ENCODE assay signal across 19 mouse cellular contexts in genomic region chr7:16254195-16254594, GRCm38 (mm10). TPM values are rescaled to one million over a fixed set of nuclear protein-coding genes. Genes with fewer than 3 reads are reported as not detected.
DNase-seq lines count a peak whose midpoint lies in the region; ATAC-seq and TF ChIP-seq lines count a peak whose summit lies in the region.
"Had no signal": no experiment of that assay in that cellular context is flagged by ENCODE, and none has a peak within 500 bp of the region (broad histone marks: within the 10 kb centered on the region; RNA-seq: fewer than 3 reads in every experiment).

No protein-coding gene starts in this region.

- peaks cover 68% of the 10 kb centered on the region for H3K4me1 ChIP-seq in megakaryocyte, embryonic 14.5 days
- no peaks in the 10 kb centered on the region for H3K4me1 ChIP-seq in small intestine, adult 2 months (ENCODE audit: control insufficient read depth, insufficient read depth, insufficient read length, low read length)
- H3K4me1 ChIP-seq: forebrain, embryonic 13.5 days; hindbrain, embryonic 10.5 days had no signal

- WGBS in small intestine, adult 2 months, result 47% methylated on average over 4 of the region's 4 CpGs

- peak overlapping the region; percentile 63 for H3K27ac ChIP-seq in small intestine, adult 2 months (ENCODE audit: insufficient read depth, low read depth, low read length)
- H3K27ac ChIP-seq: forebrain, embryonic 13.5 days; hindbrain, embryonic 10.5 days; liver, embryonic 13.5 days had no signal

- TF ChIP-seq POLR2A in small intestine, adult 2 months (IDR thresholded peaks at IDR 0.05; ENCODE audit: low read depth, low read length), result no peak

- H3K4me3 ChIP-seq in megakaryocyte, embryonic 14.5 days (replicated peaks), result peak overlapping the region; percentile 76
- H3K4me3 ChIP-seq in small intestine, adult 2 months (ENCODE audit: low read depth, low read length), result no peak overlapping the region
- H3K4me3 ChIP-seq: forebrain, embryonic 13.5 days; hindbrain, embryonic 10.5 days; liver, embryonic 13.5 days had no signal

- no peaks in the 10 kb centered on the region for H3K9me3 ChIP-seq in megakaryocyte, embryonic 14.5 days
- H3K9me3 ChIP-seq: forebrain, embryonic 13.5 days; hindbrain, embryonic 10.5 days; liver, embryonic 13.5 days had no signal

- peak; percentile 45 for DNase-seq in adrenal gland, postnatal 14 days
- DNase-seq in adrenal gland, postnatal 25 days, result no peak
- DNase-seq in adipocyte (ENCODE audit: low spot score), result no peak
- no peak for DNase-seq in gastrocnemius, adult 18-20 months (ENCODE audit: low spot score)
- DNase-seq: cerebellum, adult 9-10 months; embryo, embryonic 11 days; kidney, adult 8-10 months; kidney, postnatal 25 days; liver, embryonic 13.5 days; thymus, postnatal 14 days had no signal

- no peak for TF ChIP-seq CTCF in small intestine, adult 2 months (IDR thresholded peaks at IDR 0.05; ENCODE audit: extremely low read depth, insufficient read length, insufficient replicate concordance, low read depth, low read length)

- no peak; the same call in 1 of the 2 replicates for ATAC-seq in megakaryocyte, adult 5-6 weeks (ENCODE audit: poor library complexity, severe bottlenecking)
- ATAC-seq in granulocyte monocyte progenitor cell, adult 5-6 weeks (replicated peaks; ENCODE audit: poor library complexity, severe bottlenecking), result peak; percentile 11; the same call in 1 of the 2 replicates
- ATAC-seq: forebrain, embryonic 13.5 days; lung, postnatal 0 days had no signal

- H3K27me3 ChIP-seq in megakaryocyte, embryonic 14.5 days (replicated peaks), result no peaks in the 10 kb centered on the region
- no peaks in the 10 kb centered on the region for H3K27me3 ChIP-seq in small intestine, adult 2 months (ENCODE audit: control insufficient read depth, insufficient read depth, low read length)
- H3K27me3 ChIP-seq: forebrain, embryonic 13.5 days; liver, embryonic 13.5 days had no signal

- no peaks in the 10 kb centered on the region for H3K36me3 ChIP-seq in megakaryocyte, embryonic 14.5 days (replicated peaks; ENCODE audit: low read length)
- no peaks in the 10 kb centered on the region for H3K36me3 ChIP-seq in small intestine, adult 2 months (ENCODE audit: control insufficient read depth, insufficient read depth, low read length)
- H3K36me3 ChIP-seq: hindbrain, embryonic 10.5 days; liver, embryonic 13.5 days had no signal

RNA-seq across cellular contexts. Expression of gene C5ar1, which starts 5.1 kb away (rescaled TPM):
- total RNA-seq in adrenal gland, postnatal 14 days (2021), result 3.3 and 5.5 TPM in 2 replicates
- 2.0 and 3.2 TPM in 2 replicates for total RNA-seq in adrenal gland, postnatal 25 days (2021)
- 2.0 and 6.6 TPM in 2 replicates for polyA plus RNA-seq in megakaryocyte, embryonic 14.5 days (2012; ENCODE audit: insufficient read depth, low replicate concordance)
- total RNA-seq in megakaryocyte, adult 5-6 weeks (2015), result 49.8 TPM in 2 replicates
- total RNA-seq in megakaryocyte, adult 5-6 weeks (2017), result 13.6 and 22.2 TPM in 2 replicates
- 0.21 TPM in 1 of 2 replicates, not detected in the other for total RNA-seq in granulocyte monocyte progenitor cell, adult 5-6 weeks (2014; fragmentation: Nextera tagmentation)
- total RNA-seq in granulocyte monocyte progenitor cell, adult 5-6 weeks (2017), result 0.67 and 1.1 TPM in 2 replicates
- 5.4 and 5.7 TPM in 2 replicates for polyA plus RNA-seq in small intestine, adult 2 months (2012; rRNA removed)
- total RNA-seq in gastrocnemius, adult 18-20 months (2021), result 1 to 10 TPM; 1.5 to 2.3 TPM
- total RNA-seq: ES-E14 had no signal

RNA-seq across cellular contexts. Expression of gene C5ar2, which starts 10.2 kb away (rescaled TPM):
- total RNA-seq in adrenal gland, postnatal 14 days (2021), result 0.37 and 0.75 TPM in 2 replicates
- 0.24 TPM in 1 of 2 replicates, not detected in the other for total RNA-seq in adrenal gland, postnatal 25 days (2021)
- polyA plus RNA-seq in megakaryocyte, embryonic 14.5 days (2012; ENCODE audit: insufficient read depth, low replicate concordance), result 0.04 TPM in 1 of 2 replicates, not detected in the other
- 5.7 and 7.4 TPM in 2 replicates for total RNA-seq in megakaryocyte, adult 5-6 weeks (2015)
- 6.9 and 10.7 TPM in 2 replicates for total RNA-seq in megakaryocyte, adult 5-6 weeks (2017)
- 0.15 TPM in 1 of 2 replicates, not detected in the other for total RNA-seq in granulocyte monocyte progenitor cell, adult 5-6 weeks (2014; fragmentation: Nextera tagmentation)
- 0.13 and 0.93 TPM in 2 replicates for total RNA-seq in granulocyte monocyte progenitor cell, adult 5-6 weeks (2017)
- 0.32 and 0.34 TPM in 2 replicates for polyA plus RNA-seq in small intestine, adult 2 months (2012; rRNA removed)
- total RNA-seq in gastrocnemius, adult 18-20 months (2021), result under 1 TPM; 0.25 to 0.26 TPM
- polyA plus RNA-seq: hindbrain, embryonic 10.5 days; neural tube, embryonic 11.5 days had no signal

RNA-seq across cellular contexts. Expression of gene Inafm1, which starts 19.2 kb away (rescaled TPM):
- total RNA-seq in adrenal gland, postnatal 14 days (2021), result 16.6 and 21.1 TPM in 2 replicates
- total RNA-seq in adrenal gland, postnatal 25 days (2021), result 15.6 and 26.0 TPM in 2 replicates
- polyA plus RNA-seq in megakaryocyte, embryonic 14.5 days (2012; ENCODE audit: insufficient read depth, low replicate concordance), result 53.8 and 168 TPM in 2 replicates
- total RNA-seq in megakaryocyte, adult 5-6 weeks (2015), result 7.3 and 8.7 TPM in 2 replicates
- 3.7 and 5.4 TPM in 2 replicates for total RNA-seq in megakaryocyte, adult 5-6 weeks (2017)
- 13.6 and 14.6 TPM in 2 replicates for total RNA-seq in granulocyte monocyte progenitor cell, adult 5-6 weeks (2014; fragmentation: Nextera tagmentation)
- 3.2 and 3.3 TPM in 2 replicates for total RNA-seq in granulocyte monocyte progenitor cell, adult 5-6 weeks (2017)
- 61.0 and 121 TPM in 2 replicates for polyA plus RNA-seq in small intestine, adult 2 months (2012; rRNA removed)
- 10 to 100 TPM; 14.2 to 14.3 TPM for total RNA-seq in gastrocnemius, adult 18-20 months (2021)

RNA-seq across cellular contexts. Expression of gene Dhx34, which starts 32.4 kb away (rescaled TPM):
- total RNA-seq in adrenal gland, postnatal 14 days (2021), result 12.3 and 13.7 TPM in 2 replicates
- 14.1 and 20.3 TPM in 2 replicates for total RNA-seq in adrenal gland, postnatal 25 days (2021)
- 29.7 and 75.4 TPM in 2 replicates for polyA plus RNA-seq in megakaryocyte, embryonic 14.5 days (2012; ENCODE audit: insufficient read depth, low replicate concordance)
- 8.5 and 9.5 TPM in 2 replicates for total RNA-seq in megakaryocyte, adult 5-6 weeks (2015)
- total RNA-seq in megakaryocyte, adult 5-6 weeks (2017), result 7.5 and 8.3 TPM in 2 replicates
- 5.5 and 8.7 TPM in 2 replicates for total RNA-seq in granulocyte monocyte progenitor cell, adult 5-6 weeks (2014; fragmentation: Nextera tagmentation)
- 4.4 and 9.4 TPM in 2 replicates for total RNA-seq in granulocyte monocyte progenitor cell, adult 5-6 weeks (2017)
- polyA plus RNA-seq in small intestine, adult 2 months (2012; rRNA removed), result 28.7 and 49.1 TPM in 2 replicates
- total RNA-seq in gastrocnemius, adult 18-20 months (2021), result 1 to 10 TPM; 3.9 to 4.4 TPM

RNA-seq across cellular contexts. Expression of gene Ccdc9, which starts 32.4 kb away (rescaled TPM):
- total RNA-seq in adrenal gland, postnatal 14 days (2021), result 68.1 and 75.4 TPM in 2 replicates
- 83.5 and 93.6 TPM in 2 replicates for total RNA-seq in adrenal gland, postnatal 25 days (2021)
- 27.8 and 101 TPM in 2 replicates for polyA plus RNA-seq in megakaryocyte, embryonic 14.5 days (2012; ENCODE audit: insufficient read depth, low replicate concordance)
- 26.0 and 30.3 TPM in 2 replicates for total RNA-seq in megakaryocyte, adult 5-6 weeks (2015)
- total RNA-seq in megakaryocyte, adult 5-6 weeks (2017), result 117 and 121 TPM in 2 replicates
- total RNA-seq in granulocyte monocyte progenitor cell, adult 5-6 weeks (2014; fragmentation: Nextera tagmentation), result 31.7 and 50.9 TPM in 2 replicates
- total RNA-seq in granulocyte monocyte progenitor cell, adult 5-6 weeks (2017), result 54.0 and 62.0 TPM in 2 replicates
- polyA plus RNA-seq in small intestine, adult 2 months (2012; rRNA removed), result 14.2 and 24.9 TPM in 2 replicates
- total RNA-seq in gastrocnemius, adult 18-20 months (2021), result 10 to 100 TPM; 35.7 to 38.9 TPM
